Mouse (Mus musculus): ENCODE results near the gene Krtap4-2. TPM values are rescaled to one million over a fixed set of nuclear protein-coding genes. Genes with fewer than 3 reads are reported as not detected.
"Not testable (repeated sequence)": the region's sequence is repeated elsewhere in the genome, so short reads cannot be mapped to it uniquely, and the experiment has no call there.

Krtap4-2 gene
- not detected in 2 replicates for polyA plus RNA-seq (2012; rRNA removed)

DNA sequence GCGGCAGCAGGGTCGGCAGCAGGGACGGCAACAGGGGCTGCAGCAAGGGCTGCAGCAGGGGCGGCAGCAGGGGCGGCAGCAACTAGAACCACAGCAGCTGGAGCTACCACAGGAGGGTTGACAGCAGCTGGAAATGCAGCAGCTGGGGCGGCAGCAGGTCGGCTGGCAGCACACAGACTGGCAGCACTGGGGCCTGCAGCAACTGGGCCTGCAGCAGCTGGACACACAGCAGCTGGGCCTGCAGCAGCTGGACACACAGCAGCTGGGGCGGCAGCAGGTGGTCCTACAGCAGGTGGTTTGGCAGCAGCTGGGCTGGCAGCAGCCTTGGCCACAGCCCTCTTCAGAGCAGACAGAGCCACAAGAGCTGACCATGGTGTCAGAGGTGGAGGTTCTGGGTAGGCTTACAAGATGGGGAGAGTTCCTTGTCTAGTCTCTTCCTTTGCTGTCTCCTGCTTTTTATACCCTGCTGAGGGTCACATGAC, at the start of gene Krtap4-2:
TSS of gene Krtap4-2 (minus strand) at position 432 of the 482 bp plus-strand sequence.
- DNase-seq (ENCODE audit: low spot score) = no peak

DNA sequence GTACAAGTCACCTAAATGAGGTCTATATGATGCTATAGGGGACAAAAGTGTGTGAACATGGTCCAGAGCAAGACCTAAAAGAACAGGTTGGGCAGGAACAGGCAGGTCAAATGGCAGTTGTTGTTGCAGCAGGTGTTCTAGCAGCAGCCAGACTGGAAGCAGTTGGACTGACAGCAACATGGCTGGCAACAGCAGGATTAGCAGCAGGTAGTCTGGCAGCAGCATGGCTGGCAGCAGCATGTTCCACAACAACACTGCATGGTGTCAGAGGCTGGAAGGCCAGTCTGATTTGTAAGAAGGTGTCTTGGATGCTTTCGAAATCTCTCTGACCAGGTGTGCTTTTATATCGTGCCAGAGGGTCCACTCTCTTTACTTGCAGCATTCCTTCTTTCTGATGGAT, 48.6 kb upstream of the Krtap4-2 start:
- DNase-seq (ENCODE audit: low spot score) = no peak

DNA sequence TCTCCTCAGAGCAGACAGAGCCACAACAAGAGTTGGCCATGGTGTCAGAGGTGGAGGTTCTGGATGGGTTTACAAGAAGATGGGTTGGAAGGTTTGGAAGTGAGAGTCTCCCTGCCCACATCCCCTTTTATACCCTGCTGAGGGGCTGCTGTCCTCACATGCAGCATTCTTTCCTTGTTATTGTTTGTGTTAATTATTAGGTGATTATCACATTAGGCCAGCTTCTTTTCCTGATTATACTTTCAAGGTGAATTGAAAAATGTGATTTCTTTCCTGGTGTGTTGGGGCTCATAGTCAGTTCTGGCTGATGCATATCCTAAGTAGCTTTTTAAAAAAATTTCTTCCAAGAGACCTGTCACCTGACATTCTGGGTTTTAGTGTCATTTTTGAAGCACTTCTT, 31.0 kb upstream of the Krtap4-2 start, which contains the start of gene Krtap4-6:
TSS of gene Krtap4-6 (minus strand) at position 101 of the 400 bp plus-strand sequence.
- no peak for DNase-seq (ENCODE audit: low spot score)

DNA sequence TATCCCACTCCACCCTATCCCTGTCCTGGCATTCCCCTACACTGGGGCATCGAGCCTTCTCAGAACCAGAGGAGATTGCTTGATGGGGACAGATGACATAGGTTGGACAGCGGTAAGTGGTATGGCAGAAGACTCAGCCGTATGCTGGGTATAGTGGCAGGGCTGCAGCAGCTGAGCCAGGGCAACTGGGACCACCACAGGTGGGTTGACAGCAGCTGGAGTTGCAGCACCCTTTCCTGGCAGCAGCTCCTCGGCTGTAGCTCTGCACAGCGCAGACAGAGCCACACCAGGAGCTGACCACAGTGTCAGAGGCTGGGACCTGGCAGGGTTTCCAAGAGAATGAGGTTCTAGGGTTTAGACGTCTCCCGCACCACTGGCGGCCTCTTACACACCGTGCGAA, 27.9 kb upstream of the Krtap4-2 start:
- no peak for DNase-seq (ENCODE audit: low spot score)

DNA sequence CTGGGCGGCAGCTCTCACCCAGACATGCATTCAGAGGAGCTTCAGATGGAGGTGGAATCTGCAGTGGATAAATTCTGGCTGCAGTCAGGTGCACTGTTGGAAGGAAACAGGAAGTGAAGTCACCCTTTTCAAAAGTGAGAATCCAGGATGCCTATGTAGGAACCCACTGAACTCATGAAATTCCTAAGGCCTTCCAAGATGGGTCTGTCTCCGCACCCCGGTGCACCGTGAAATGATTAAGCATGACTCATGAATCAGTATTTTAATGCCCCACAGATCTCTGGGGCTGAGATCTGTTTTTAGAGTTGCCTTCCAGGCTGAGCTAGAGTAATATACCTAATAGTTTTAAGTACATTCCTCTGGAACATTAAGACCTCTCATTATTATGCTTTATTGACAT, 24.4 kb upstream of the Krtap4-2 start:
- DNase-seq (ENCODE audit: low spot score) = no peak

DNA sequence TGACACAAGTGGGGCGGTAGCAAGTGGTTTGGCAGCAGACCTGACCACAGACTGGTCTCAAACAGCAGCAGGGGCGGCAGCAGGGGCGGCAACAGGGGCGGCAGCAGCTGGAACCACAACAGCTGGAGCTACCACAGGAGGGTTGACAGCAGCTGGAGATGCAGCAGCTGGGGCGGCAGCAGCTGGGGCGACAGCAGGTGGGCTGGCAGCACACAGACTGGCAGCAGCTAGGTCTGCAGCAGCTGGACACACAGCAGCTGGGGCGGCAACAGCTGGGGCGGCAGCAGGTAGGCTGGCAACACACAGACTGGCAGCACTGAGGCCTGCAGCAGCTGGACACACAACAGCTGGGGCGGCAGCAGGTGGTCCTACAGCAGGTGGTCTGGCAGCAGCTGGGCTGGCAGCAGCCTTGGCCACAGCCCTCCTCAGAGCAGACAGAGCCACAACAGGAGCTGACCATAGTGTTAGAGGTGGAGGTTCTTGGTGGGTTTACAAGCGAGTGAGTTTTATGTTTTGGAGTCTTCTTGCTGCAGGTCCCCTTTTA, 23.7 kb upstream of the Krtap4-2 start, which contains the start of gene Gm11563:
TSS of gene Gm11563 (minus strand) at position 494 of the 544 bp plus-strand sequence.
- not testable (repeated sequence) for DNase-seq (ENCODE audit: low spot score)

DNA sequence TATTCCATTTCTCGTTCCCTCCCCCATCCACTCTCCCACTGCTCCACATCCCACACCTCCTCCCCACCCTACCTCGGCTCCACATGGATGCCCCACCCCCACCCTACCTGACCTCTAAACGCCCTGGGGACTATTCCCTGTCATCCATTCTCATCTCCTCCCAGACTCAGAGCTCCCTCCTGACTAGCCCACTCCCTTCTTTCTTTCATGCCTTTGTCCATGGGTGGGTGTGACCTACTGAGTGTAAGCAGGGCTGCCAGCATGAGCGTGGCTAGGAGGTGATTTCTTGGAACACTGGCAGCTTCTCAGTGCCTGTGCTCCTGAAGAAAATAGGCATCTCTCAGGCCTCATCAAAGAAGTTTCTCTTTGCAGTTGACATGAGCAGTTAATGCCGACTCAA, 22.2 kb upstream of the Krtap4-2 start:
- no peak for DNase-seq (ENCODE audit: low spot score)

DNA sequence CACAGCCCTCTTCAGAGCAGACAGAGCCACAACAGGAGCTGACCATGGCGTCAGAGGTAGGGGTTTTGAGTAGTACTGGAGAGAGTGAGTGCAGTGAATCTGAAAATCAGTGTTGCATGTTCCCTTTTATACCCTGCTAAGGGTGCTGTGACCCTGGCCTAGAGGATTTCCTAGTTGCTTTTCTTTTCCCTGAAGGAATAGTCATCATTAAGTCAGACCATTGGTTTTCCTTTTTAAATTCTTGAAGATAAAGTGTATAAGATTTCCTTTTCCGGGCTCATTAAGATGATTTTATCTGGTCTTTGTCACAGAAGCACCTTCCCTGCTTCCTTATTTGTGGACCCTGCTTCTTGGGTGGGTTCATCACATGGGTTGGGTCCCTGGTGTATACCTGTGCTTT, 15.3 kb upstream of the Krtap4-2 start, which contains the start of gene Gm11555:
TSS of gene Gm11555 (minus strand) at position 101 of the 400 bp plus-strand sequence.
- DNase-seq (ENCODE audit: low spot score) = no peak

DNA sequence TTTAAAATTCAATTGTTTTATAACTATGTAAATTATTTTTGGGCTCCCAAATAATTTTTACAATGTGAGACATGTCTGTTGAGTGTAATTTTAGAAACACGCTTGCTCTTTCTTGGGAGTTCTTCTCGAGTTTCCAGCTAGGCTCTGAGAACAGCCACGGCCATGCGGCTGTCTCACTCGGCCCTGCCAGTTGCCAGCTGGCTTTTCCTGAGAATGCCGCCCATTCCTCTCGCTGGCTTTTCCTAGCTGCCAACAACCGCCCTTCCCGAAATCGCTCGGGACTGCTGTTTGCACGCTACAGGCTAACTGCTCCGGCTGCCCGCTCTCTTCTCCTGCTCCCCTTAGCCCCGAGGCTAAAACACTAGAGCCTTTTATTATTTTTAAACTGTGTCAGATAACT, 11.6 kb upstream of the Krtap4-2 start:
- DNase-seq (ENCODE audit: low spot score) = no peak

DNA sequence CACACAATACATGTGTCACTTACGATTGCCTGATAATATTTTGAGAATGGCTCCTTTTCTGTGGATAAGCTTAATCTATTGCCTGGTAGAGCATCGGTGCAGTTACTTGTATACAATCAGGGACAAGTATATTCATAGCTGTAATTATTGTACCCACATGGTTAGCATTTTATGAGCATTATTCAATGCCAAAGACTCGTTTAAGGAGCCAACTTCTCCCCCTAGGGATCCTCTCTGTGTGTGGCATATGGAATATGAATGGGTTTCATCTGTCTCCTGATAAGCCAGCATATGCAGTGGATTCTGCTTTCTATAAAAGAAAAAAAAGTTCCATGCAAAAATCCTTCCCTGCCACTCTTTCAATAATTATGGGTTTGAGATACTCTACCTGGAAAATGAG, 9.5 kb upstream of the Krtap4-2 start:
- DNase-seq (ENCODE audit: low spot score) = no peak

DNA sequence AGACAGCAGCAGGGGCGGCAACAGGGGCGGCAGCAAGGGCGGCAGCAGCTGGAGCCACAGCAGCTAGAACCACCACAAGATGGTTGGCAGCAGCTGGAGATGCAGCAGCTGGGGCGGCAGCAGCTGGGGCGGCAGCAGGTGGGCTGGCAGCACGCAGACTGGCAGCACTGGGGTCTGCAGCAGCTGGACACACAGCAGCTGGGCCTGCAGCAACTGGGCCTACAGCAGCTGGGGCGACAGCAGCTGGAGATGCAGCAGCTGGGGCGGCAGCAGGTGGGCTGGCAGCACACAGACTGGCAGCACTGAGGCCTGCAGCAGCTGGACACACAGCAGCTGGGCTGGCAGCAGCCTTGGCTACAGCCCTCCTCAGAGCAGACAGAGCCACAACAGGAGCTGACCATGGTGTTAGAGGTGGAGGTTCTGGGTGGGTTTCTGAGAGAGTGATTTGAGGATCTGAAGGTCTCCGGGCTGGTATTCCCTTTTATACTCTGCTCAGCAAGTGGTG, 8.8 kb upstream of the Krtap4-2 start, which contains the start of gene Krtap4-7:
TSS of gene Krtap4-7 (minus strand) at position 455 of the 505 bp plus-strand sequence.
- not testable (repeated sequence) for DNase-seq (ENCODE audit: low spot score)

DNA sequence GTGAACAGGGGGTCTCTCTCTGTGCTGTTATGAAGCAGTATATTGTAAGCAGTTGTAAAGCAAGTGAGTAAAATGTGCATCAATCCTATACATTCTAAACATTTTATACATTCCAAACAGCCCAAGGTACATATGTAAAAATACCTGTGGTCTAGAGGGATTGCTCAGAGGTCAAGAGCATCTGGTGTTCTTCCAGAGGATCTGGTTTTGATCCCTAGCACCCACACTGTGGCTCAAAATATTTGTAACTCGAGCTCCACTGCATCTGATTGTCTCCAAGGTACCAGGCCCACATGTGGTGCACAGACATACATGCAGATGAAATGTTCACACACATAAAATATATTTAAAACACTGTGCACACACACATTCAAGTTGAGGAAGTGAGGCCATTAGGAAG, 6.0 kb upstream of the Krtap4-2 start:
- no peak for DNase-seq (ENCODE audit: low spot score)

DNA sequence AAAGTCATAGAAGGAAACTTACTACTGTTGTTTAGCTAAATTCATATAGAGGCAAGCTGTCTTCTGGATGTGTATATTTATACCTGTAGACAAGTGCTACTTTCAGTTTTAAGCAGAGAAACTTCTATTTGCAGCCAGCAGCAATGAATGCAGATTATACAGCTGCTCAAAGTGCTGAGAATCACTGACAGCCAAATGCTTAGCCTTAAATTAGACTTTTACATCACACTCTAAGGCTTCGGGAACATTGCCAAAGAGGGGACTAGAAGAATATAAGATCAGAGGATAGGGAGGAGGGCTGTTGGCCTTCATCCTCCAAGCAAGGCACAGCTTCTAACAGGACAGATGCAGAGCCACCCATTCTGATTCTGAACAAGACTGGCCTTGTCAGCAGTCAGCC, 2.2 kb upstream of the Krtap4-2 start:
- DNase-seq (ENCODE audit: low spot score) = no peak

DNA sequence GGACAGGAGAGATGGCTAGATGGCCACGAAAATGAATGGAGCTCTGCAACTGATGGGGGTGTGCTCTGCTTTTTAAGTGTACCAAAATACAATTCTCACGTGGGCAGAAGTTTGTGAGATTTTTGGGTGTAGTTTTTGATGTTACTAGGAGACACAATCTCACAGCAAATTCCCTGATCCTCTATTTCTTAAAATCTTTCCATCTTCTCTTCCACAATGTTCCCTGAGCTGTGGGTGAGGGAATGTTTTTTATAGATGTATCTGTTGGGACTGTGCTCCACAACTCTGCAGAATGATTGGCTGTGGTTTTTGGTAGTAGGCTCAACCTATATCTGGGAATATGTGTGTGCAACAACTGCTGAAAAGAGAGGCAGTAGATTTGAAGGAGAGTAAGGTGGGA, 1.6 kb downstream of the Krtap4-2 start:
- no peak for DNase-seq (ENCODE audit: low spot score)

DNA sequence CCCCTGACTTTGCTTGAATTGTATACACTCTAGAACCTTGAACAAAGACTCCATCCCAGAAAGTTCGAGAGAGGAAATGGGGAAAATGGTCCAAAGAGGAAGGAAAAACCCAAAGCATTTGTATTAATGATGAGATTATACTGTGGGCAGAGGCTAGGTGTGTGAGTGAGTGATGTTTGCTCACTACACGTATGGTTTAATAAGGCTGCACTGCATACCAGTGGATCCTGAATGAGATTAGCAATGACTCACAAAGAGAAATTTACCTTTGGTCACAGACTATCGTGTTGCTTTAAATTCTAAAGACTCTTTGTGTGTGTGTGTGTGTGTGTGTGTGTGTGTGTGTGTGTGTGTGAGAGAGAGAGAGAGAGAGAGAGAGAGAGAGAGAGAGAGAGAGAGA, 4.0 kb downstream of the Krtap4-2 start:
- DNase-seq (ENCODE audit: low spot score) = no peak

DNA sequence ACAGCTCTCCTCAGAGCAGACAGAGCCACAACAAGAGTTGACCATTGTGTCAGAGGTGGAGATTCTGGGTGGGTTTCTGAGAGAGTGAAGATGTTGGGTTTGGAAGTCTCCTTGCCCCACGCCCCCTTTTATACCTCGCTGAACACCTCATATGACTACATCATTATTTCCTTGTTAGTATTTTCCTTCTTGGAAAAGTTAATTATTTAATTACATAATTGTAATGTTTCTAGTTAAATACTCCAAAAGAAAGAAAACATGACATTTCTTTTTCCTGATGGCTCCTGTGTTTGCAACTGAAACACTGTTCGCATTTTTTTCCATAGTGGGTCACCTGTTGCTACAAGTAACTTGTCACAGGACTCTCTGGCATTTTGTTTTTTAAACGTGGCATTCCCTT, 6.7 kb downstream of the Krtap4-2 start, which contains the start of gene Krtap4-1:
TSS of gene Krtap4-1 (minus strand) at position 101 of the 400 bp plus-strand sequence.
- DNase-seq (ENCODE audit: low spot score) = no peak

DNA sequence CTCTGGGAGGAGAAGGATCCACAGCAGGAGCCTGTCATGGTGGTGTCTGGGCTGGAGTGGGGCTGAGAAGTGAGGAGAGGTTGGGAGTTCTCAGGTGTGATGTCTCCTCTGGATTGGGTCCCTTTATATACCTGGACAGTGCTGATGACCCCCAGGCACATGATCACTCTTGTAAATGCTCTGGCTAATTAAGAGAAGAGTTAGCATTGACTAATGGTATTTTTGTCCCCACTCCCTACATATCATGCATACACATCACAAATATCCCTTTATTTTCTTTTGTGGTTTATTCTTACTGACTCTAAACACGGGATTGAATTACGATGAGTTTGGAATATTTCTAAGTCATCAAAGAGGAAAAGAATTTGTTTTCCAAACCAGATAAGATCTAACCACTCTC, 14.5 kb downstream of the Krtap4-2 start, which contains the start of gene Gm11562:
TSS of gene Gm11562 (minus strand) at position 101 of the 400 bp plus-strand sequence.
- no peak for DNase-seq (ENCODE audit: low spot score)

DNA sequence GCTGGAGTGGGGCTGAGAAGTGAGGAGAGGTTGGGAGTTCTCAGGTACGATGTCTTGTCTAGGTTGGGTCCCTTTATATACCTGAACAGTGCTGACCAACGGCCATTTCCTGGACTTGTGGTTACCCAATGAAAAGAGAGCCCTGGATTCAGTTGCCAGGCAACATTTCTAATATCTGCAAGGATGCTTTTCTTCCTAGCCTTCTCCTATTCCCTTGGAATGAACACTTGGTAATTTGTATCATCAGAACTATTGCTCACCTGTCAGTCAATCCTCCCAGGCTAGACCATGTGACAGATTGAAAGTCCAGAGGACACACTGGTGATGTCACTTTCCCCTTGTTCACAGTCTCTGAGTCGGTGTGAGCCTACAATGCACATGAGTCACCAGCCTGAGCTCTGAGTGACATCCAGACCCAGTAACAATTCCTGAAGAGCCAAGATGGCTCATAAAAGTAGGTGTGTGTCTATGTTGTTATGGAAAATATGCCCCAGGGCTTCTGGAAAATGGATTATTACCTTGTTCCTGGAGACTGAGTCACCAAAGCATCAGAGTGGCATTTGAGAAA, 20.0 kb downstream of the Krtap4-2 start, which contains the start of gene Krtap2-4:
TSS of gene Krtap2-4 (minus strand) at position 51 of the 568 bp plus-strand sequence.
- no peak for DNase-seq (ENCODE audit: low spot score)

DNA sequence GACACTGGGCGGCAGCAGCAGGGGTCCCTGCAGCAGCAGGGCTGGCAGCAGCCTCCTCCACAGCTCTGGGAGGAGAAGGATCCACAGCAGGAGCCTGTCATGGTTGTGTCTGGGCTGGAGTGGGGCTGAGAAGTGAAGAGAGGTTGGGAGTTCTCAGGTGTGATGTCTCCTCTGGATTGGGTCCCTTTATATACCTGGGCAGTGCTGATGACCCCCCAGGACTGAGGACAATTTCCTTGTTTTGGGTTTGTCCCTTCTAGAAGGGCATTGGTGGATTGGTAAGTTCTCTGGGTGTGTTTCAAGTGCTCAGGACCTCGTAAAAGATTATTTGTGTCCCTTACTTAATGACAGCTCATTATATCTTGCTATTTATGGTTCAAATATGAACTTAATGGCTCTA, 24.8 kb downstream of the Krtap4-2 start, which contains the start of gene Gm11937:
TSS of gene Gm11937 (minus strand) at position 101 of the 400 bp plus-strand sequence.
- not testable (repeated sequence) for DNase-seq (ENCODE audit: low spot score)

DNA sequence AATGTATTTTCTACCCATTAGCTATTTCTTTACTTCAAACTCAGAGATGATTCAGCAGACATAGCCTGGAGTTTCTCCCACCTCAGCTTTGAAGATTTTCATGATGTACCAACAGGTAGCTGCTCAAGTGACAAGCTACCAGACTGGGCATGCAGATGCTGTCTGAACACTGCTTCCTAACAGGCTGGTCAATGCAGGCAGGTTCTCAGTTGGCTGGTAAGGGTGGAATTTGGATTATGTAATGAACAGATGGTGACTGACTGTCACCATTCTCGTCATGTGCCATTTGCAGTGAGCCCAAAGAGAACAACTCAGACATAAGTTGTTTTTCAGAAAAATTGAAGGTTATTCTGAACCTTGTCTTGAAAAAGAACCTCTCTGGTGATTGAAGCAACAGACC, 25.8 kb downstream of the Krtap4-2 start:
- DNase-seq (ENCODE audit: low spot score) = no peak

DNA sequence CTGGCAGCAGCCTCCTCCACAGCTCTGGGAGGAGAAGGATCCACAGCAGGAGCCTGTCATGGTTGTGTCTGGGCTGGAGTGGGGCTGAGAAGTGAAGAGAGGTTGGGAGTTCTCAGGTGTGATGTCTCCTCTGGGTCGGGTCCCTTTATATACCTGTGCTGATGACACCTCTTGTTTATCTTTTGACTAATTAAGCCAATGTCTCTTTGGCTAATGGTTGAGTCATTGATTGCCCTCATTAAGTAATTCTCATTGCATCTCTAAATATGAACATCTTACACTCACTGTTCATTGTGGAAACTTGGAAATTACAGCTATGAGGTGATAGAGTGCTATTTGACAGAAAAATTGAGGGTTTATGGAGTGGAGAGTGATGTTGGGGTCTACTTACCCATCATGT, 31.7 kb downstream of the Krtap4-2 start, which contains the start of gene Gm11938:
TSS of gene Gm11938 (minus strand) at position 101 of the 400 bp plus-strand sequence.
- DNase-seq (ENCODE audit: low spot score) = not testable (repeated sequence)

DNA sequence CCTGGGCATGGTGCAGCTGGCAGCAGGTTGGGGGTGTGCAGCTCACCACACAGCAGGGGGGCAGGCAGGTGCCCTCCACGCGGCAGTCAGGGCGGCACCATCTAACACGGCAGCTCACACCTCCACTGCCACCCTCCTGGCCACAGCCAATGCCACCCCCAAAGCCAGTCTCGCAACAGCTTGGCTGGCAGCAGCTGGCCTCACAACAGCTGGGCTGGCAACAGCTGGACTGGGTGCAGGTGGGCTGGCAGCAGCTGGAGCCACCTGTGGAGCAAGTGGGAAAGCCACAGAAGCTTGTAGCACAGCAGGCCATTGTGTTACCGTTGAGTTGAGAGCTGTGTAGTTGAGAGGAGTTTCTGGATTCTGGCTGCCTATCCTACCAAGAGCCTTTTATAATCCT, 37.1 kb downstream of the Krtap4-2 start, which contains the start of gene Krtap9-3:
TSS of gene Krtap9-3 (minus strand) at position 364 of the 400 bp plus-strand sequence.
- DNase-seq (ENCODE audit: low spot score) = not testable (repeated sequence)

Data from urinary bladder, adult 2 months (tissue).